Mouse (Mus musculus) MEL (cell line): ENCODE results near the gene Zfp804b. TPM values are rescaled to one million over a fixed set of nuclear protein-coding genes. Genes with fewer than 3 reads are reported as not detected.

Experiments used
- DNase-seq: peaks from one replicate; pipeline ENCODE4 v3.0.0; 2011; ENCODE audit warnings: low read depth, low spot score
- H3K27ac ChIP-seq: 2 replicates; pipeline ENCODE4 v1.5.1; 2012; ENCODE audit warnings: low read depth, mild to moderate bottlenecking, control low read depth, low read length, moderate library complexity; ENCODE audit not compliant: control insufficient read depth
- H3K27me3 ChIP-seq, 2 experiments: fragments of 150-350 bp in 1 of 2; sonication (generic) in 1 of 2; 2 replicates each; pipeline ENCODE4 v1.6.1; 2012; ENCODE audit warnings: low read length in 2 of 2, mild to moderate bottlenecking in 2 of 2, improper control_type of control experiment in 1 of 2, moderate library complexity in 1 of 2; ENCODE audit not compliant: insufficient read depth in 2 of 2, control insufficient read depth in 1 of 2
- H3K36me3 ChIP-seq, 2 experiments: 2 replicates each; pipeline ENCODE4 v1.6.1; 2012 to 2014; ENCODE audit warnings: low read length in 2 of 2, improper control_type of control experiment in 1 of 2, inconsistent platforms in 1 of 2, mild to moderate bottlenecking in 1 of 2; ENCODE audit not compliant: insufficient read depth in 2 of 2, control insufficient read depth in 1 of 2
- H3K4me1 ChIP-seq, 2 experiments: fragments of 150-350 bp in 1 of 2; sonication (generic) in 1 of 2; 2 replicates each; pipeline ENCODE4 v1.6.1; 2012; ENCODE audit warnings: low read length in 2 of 2, improper control_type of control experiment in 1 of 2, mild to moderate bottlenecking in 1 of 2; ENCODE audit not compliant: insufficient read depth in 2 of 2, control insufficient read depth in 1 of 2
- H3K4me3 ChIP-seq, 2 experiments: fragments of 150-350 bp in 1 of 2; sonication (generic) in 1 of 2; 2 replicates each; pipeline ENCODE4 v1.5.1; 2012; ENCODE audit warnings: low read depth in 2 of 2, low read length in 2 of 2, mild to moderate bottlenecking in 2 of 2, moderate library complexity in 2 of 2, control low read depth in 1 of 2, improper control_type of control experiment in 1 of 2; ENCODE audit not compliant: control insufficient read depth in 1 of 2, insufficient read depth in 1 of 2
- H3K79me2 ChIP-seq: 2 replicates; pipeline ENCODE4 v1.6.1; 2012; ENCODE audit warnings: mild to moderate bottlenecking, low read length, moderate library complexity; ENCODE audit not compliant: control insufficient read depth, poor library complexity, insufficient read depth
- H3K9ac ChIP-seq: 2 replicates; pipeline ENCODE4 v1.6.1; 2012; ENCODE audit warnings: low read depth, mild to moderate bottlenecking, control low read depth, low read length, moderate library complexity; ENCODE audit not compliant: control insufficient read depth, poor library complexity, severe bottlenecking
- H3K9me3 ChIP-seq: fragments of 150-350 bp; sonication (generic); replicated peaks from 2 replicates; pipeline ENCODE4 v1.6.1; 2012; ENCODE audit warnings: mild to moderate bottlenecking, low read length, improper control_type of control experiment, moderate library complexity; ENCODE audit not compliant: insufficient read depth
- BHLHE40 ChIP-seq: IDR thresholded peaks from 2 replicates; pipeline ENCODE4 v1.6.1; 2012; ENCODE audit warnings: low read depth, mild to moderate bottlenecking, inconsistent platforms, low read length, improper control_type of control experiment, borderline replicate concordance
- CHD1 ChIP-seq: IDR thresholded peaks from 2 replicates; pipeline ENCODE4 v1.6.1; 2012; ENCODE audit warnings: low read depth, mild to moderate bottlenecking, inconsistent platforms, low read length, improper control_type of control experiment
- CHD2 ChIP-seq: IDR thresholded peaks from 2 replicates; pipeline ENCODE4 v1.6.1; 2011; ENCODE audit warnings: low read length, improper control_type of control experiment
- EP300 ChIP-seq, 2 experiments: IDR thresholded peaks; 2 replicates each; pipeline ENCODE4 v1.6.1; 2011; ENCODE audit warnings: improper control_type of control experiment in 2 of 2, low read length in 2 of 2, low read depth in 1 of 2, mild to moderate bottlenecking in 1 of 2
- GATA1 ChIP-seq: IDR thresholded peaks from 2 replicates; pipeline ENCODE4 v1.6.1; 2011; ENCODE audit warnings: low read depth, low read length, improper control_type of control experiment
- KAT2A ChIP-seq: conservative IDR thresholded peaks from 2 replicates; pipeline ENCODE4 v1.6.1; 2012; ENCODE audit warnings: low read depth, low read length, improper control_type of control experiment, inconsistent platforms
- MAFK ChIP-seq: IDR thresholded peaks from 2 replicates; pipeline ENCODE4 v1.6.1; 2011; ENCODE audit warnings: low read depth, mild to moderate bottlenecking, low read length, improper control_type of control experiment, borderline replicate concordance
- MEF2A ChIP-seq: IDR thresholded peaks from 2 replicates; pipeline ENCODE4 v1.6.1; 2014; ENCODE audit warnings: low read depth, mild to moderate bottlenecking, inconsistent platforms, low read length, improper control_type of control experiment; ENCODE audit not compliant: poor library complexity, insufficient replicate concordance, severe bottlenecking; ENCODE audit errors: extremely low read depth
- MXI1 ChIP-seq: IDR thresholded peaks from 2 replicates; pipeline ENCODE4 v1.6.1; 2011; ENCODE audit warnings: mild to moderate bottlenecking, low read depth, low read length, improper control_type of control experiment
- POLR2A ChIP-seq, 2 experiments: IDR thresholded peaks; 2 replicates each; pipeline ENCODE4 v1.6.1; 2011 to 2012; ENCODE audit warnings: low read length in 2 of 2, mild to moderate bottlenecking in 2 of 2, control low read depth in 1 of 2, improper control_type of control experiment in 1 of 2, low read depth in 1 of 2, moderate library complexity in 1 of 2; ENCODE audit not compliant: control insufficient read depth in 1 of 2, insufficient read depth in 1 of 2, poor library complexity in 1 of 2
- RCOR1 ChIP-seq: IDR thresholded peaks from 2 replicates; pipeline ENCODE4 v1.6.1; 2012; ENCODE audit warnings: low read depth, mild to moderate bottlenecking, inconsistent platforms, low read length, improper control_type of control experiment
- SIN3A ChIP-seq: IDR thresholded peaks from 2 replicates; pipeline ENCODE4 v1.6.1; 2012; ENCODE audit warnings: low read length, improper control_type of control experiment, inconsistent platforms
- TCF12 ChIP-seq: IDR thresholded peaks from 2 replicates; pipeline ENCODE4 v1.6.1; 2014; ENCODE audit warnings: low read depth, mild to moderate bottlenecking, inconsistent platforms, low read length, improper control_type of control experiment, moderate library complexity
- USF2 ChIP-seq, 2 experiments: IDR thresholded peaks; 2 replicates each; pipeline ENCODE4 v1.6.1; 2011 to 2012; ENCODE audit warnings: improper control_type of control experiment in 2 of 2, low read length in 2 of 2, borderline replicate concordance in 1 of 2, inconsistent platforms in 1 of 2, low read depth in 1 of 2, mild to moderate bottlenecking in 1 of 2; ENCODE audit not compliant: insufficient read depth in 1 of 2
- ZC3H11A ChIP-seq: IDR thresholded peaks from 2 replicates; pipeline ENCODE4 v1.6.1; 2012; ENCODE audit warnings: low read depth, mild to moderate bottlenecking, inconsistent platforms, low read length, improper control_type of control experiment
- polyA plus RNA-seq, 2 experiments: library from polyadenylated mRNA; stranded (reverse) in 1 of 2; unstranded in 1 of 2; fragments of >175 nt in 1 of 2; fragments of >200 nt in 1 of 2; gene quantifications; 2 replicates each; pipeline versions ENCODE4 v1.2.1 to v1.2.4; 2012; ENCODE audit warnings: low replicate concordance in 2 of 2, low read depth in 1 of 2; ENCODE audit not compliant: insufficient read length in 2 of 2, insufficient read depth in 1 of 2, missing spikeins in 1 of 2
- total RNA-seq: library from RNA; depleted of rRNA; stranded (reverse); fragments of 300-350 nt; gene quantifications from 2 replicates; pipeline ENCODE4 v1.2.3, GENCODE M21; 2012

Gene Zfp804b
- total and polyA plus RNA-seq, 3 experiments, result not detected

GRCm38 (mm10) chr5:7073936-7074631 lies 270.5 kb downstream of the Zfp804b start:
- TF ChIP-seq SIN3A, result no peak
- no peak for TF ChIP-seq GATA1
- TF ChIP-seq POLR2A (IDR thresholded peaks at IDR 0.05; ENCODE audit: control insufficient read depth in 1 of 2, insufficient read depth in 1 of 2, low read depth in 1 of 2, low read length in 2 of 2, poor library complexity in 1 of 2), result no peak
- no peak for TF ChIP-seq RCOR1
- Histone ChIP-seq H3K79me2 (no peaks in the 10 kb centered on the region), H3K9ac (no peak overlapping the region), H3K4me1 (no peaks in the 10 kb centered on the region), H3K27me3 (no peaks in the 10 kb centered on the region), H3K9me3 (0 out of 2 replicates have a peak, but pooled peaks cover 1% of the 10 kb centered on the region), H3K36me3 (no peaks in the 10 kb centered on the region), H3K27ac (no peak overlapping the region), H3K4me3 (no peak overlapping the region)
- no peak for DNase-seq

GRCm38 (mm10) chr5:7007468-7007867 lies 337.1 kb downstream of the Zfp804b start:
- Histone ChIP-seq H3K4me1 (no peaks in the 10 kb centered on the region), H3K27me3 (no peaks in the 10 kb centered on the region), H3K9ac (no peak overlapping the region), H3K4me3 (no peak overlapping the region), H3K36me3 (no peaks in the 10 kb centered on the region), H3K9me3 (no peaks in the 10 kb centered on the region), H3K79me2 (no peaks in the 10 kb centered on the region), H3K27ac (no peak overlapping the region)
- TF ChIP-seq ZC3H11A (no peak), USF2 (IDR thresholded peaks at IDR 0.05; ENCODE audit: borderline replicate concordance in 1 of 2, insufficient read depth in 1 of 2, low read depth in 1 of 2, low read length in 2 of 2) (no peak), BHLHE40 (no peak)
- DNase-seq, result no peak

- Histone ChIP-seq H3K27me3 (no peaks in the 10 kb centered on the region; a peak in 1 of 4 replicates), H3K4me3 (no peak overlapping the region), H3K79me2 (no peaks in the 10 kb centered on the region)
- TF ChIP-seq MXI1 (no peak), CHD2 (no peak), MEF2A (no peak), MAFK (no peak), CHD1 (no peak), TCF12 (no peak), EP300 (IDR thresholded peaks at IDR 0.05; ENCODE audit: low read depth in 1 of 2, low read length in 2 of 2) (no peak), KAT2A (no peak)
- TF ChIP-seq, all 39 proteins: peak for 0
- no peak overlapping the region for H3K9ac ChIP-seq
- no peak for DNase-seq
- no peaks in the 10 kb centered on the region for H3K36me3 ChIP-seq
- H3K4me1 ChIP-seq, result no peaks in the 10 kb centered on the region
- no peak overlapping the region for H3K27ac ChIP-seq
- H3K9me3 ChIP-seq, result no peaks in the 10 kb centered on the region
Observed at GRCm38 (mm10) chr5:6983993-6984392, 360.6 kb downstream of the Zfp804b start.
